Mouse (Mus musculus): ENCODE data around the gene Dazap2. TPM values are rescaled to one million over a fixed set of nuclear protein-coding genes. Genes with fewer than 3 reads are reported as not detected.

Dazap2 gene
- polyA plus RNA-seq, 1 experiment from 2014 or later = 228 TPM

GRCm38 (mm10) chr15:100580108-100580507 lies 35.0 kb upstream of the Dazap2 start:
- Histone ChIP-seq H3K4me1 (replicated peaks; ENCODE audit: control insufficient read depth, insufficient read depth, low read length) (no peaks in the 10 kb centered on the region), H3K4me2 (ENCODE audit: low read depth, low read length, severe bottlenecking) (no peak overlapping the region), H3K27ac (ENCODE audit: low read depth, low read length) (no peak overlapping the region), H3K27me3 (ENCODE audit: control insufficient read depth, insufficient read depth, low read length) (no peaks in the 10 kb centered on the region), H3K9ac (ENCODE audit: low read length) (no peak overlapping the region), H3K4me3 (ENCODE audit: low read depth, low read length) (no peak overlapping the region), H3K36me3 (ENCODE audit: control insufficient read depth, insufficient read depth, low read length) (no peaks in the 10 kb centered on the region), H3K9me3 (ENCODE audit: control insufficient read depth, low read length) (no peaks in the 10 kb centered on the region)
- 91% methylated on average over 10 of the region's 10 CpGs for WGBS
- ATAC-seq (replicated peaks; ENCODE audit: low FRiP score) (no peak), DNase-seq (ENCODE audit: low spot score) (no peak)

GRCm38 (mm10) chr15:100585931-100586330 lies 29.2 kb upstream of the Dazap2 start:
- WGBS = 92% methylated on average over 16 of the region's 16 CpGs
- DNase-seq (ENCODE audit: low spot score) (no peak), ATAC-seq (replicated peaks; ENCODE audit: low FRiP score) (no peak)
- no peak overlapping the region for H3K27ac ChIP-seq (ENCODE audit: low read depth, low read length)
- no peak overlapping the region for H3K4me3 ChIP-seq (ENCODE audit: low read depth, low read length)
- H3K9ac ChIP-seq (ENCODE audit: low read length) = no peak overlapping the region
- H3K36me3 ChIP-seq (ENCODE audit: control insufficient read depth, insufficient read depth, low read length) = no peaks in the 10 kb centered on the region; the same call in 1 of the 2 replicates
- no peak overlapping the region for H3K4me2 ChIP-seq (ENCODE audit: low read depth, low read length, severe bottlenecking)
- H3K9me3 ChIP-seq (ENCODE audit: control insufficient read depth, low read length) = no peaks in the 10 kb centered on the region
- no peaks in the 10 kb centered on the region for H3K4me1 ChIP-seq (replicated peaks; ENCODE audit: control insufficient read depth, insufficient read depth, low read length)
- no peaks in the 10 kb centered on the region for H3K27me3 ChIP-seq (ENCODE audit: control insufficient read depth, insufficient read depth, low read length)

- no peak for ATAC-seq (replicated peaks; ENCODE audit: low FRiP score)
- Histone ChIP-seq H3K36me3 (ENCODE audit: control insufficient read depth, insufficient read depth, low read length) (no peaks in the 10 kb centered on the region; the same call in 1 of the 2 replicates), H3K4me1 (replicated peaks; ENCODE audit: control insufficient read depth, insufficient read depth, low read length) (no peaks in the 10 kb centered on the region)
These were observed 28.0 kb upstream of the Dazap2 start for GRCm38 (mm10) chr15:100587166-100587565.

GRCm38 (mm10) chr15:100588297-100588696 lies 26.9 kb upstream of the Dazap2 start:
- Histone ChIP-seq H3K27ac (ENCODE audit: low read depth, low read length) (no peak overlapping the region), H3K4me1 (replicated peaks; ENCODE audit: control insufficient read depth, insufficient read depth, low read length) (no peaks in the 10 kb centered on the region), H3K36me3 (ENCODE audit: control insufficient read depth, insufficient read depth, low read length) (no peaks in the 10 kb centered on the region; the same call in 1 of the 2 replicates), H3K27me3 (ENCODE audit: control insufficient read depth, insufficient read depth, low read length) (no peaks in the 10 kb centered on the region), H3K9me3 (ENCODE audit: control insufficient read depth, low read length) (no peaks in the 10 kb centered on the region), H3K9ac (ENCODE audit: low read length) (no peak overlapping the region), H3K4me2 (ENCODE audit: low read depth, low read length, severe bottlenecking) (no peak overlapping the region), H3K4me3 (ENCODE audit: low read depth, low read length) (no peak overlapping the region)
- WGBS = 87% methylated on average over 6 of the region's 6 CpGs
- ATAC-seq (replicated peaks; ENCODE audit: low FRiP score) (no peak), DNase-seq (ENCODE audit: low spot score) (no peak)

More at GRCm38 (mm10) chr15:100587166-100587565, 28.0 kb upstream of the Dazap2 start:
- no peak overlapping the region for H3K9ac ChIP-seq (ENCODE audit: low read length)
- DNase-seq (ENCODE audit: low spot score) = no peak
- H3K27ac ChIP-seq (ENCODE audit: low read depth, low read length) = no peak overlapping the region
- no peaks in the 10 kb centered on the region for H3K9me3 ChIP-seq (ENCODE audit: control insufficient read depth, low read length)
- WGBS = 76% methylated on average over 4 of the region's 4 CpGs
- H3K27me3 ChIP-seq (ENCODE audit: control insufficient read depth, insufficient read depth, low read length) = no peaks in the 10 kb centered on the region
- H3K4me3 ChIP-seq (ENCODE audit: low read depth, low read length) = no peak overlapping the region
- H3K4me2 ChIP-seq (ENCODE audit: low read depth, low read length, severe bottlenecking) = no peak overlapping the region

- H3K9ac ChIP-seq (ENCODE audit: low read length) = no peak overlapping the region
- no peak overlapping the region for H3K4me2 ChIP-seq (ENCODE audit: low read depth, low read length, severe bottlenecking)
- ATAC-seq (replicated peaks; ENCODE audit: low FRiP score) = no peak
- WGBS = 88% methylated on average over 7 of the region's 8 CpGs
- H3K4me3 ChIP-seq (ENCODE audit: low read depth, low read length) = no peak overlapping the region
- no peaks in the 10 kb centered on the region for H3K9me3 ChIP-seq (ENCODE audit: control insufficient read depth, low read length)
- no peaks in the 10 kb centered on the region for H3K27me3 ChIP-seq (ENCODE audit: control insufficient read depth, insufficient read depth, low read length)
- no peak for DNase-seq (ENCODE audit: low spot score)
- H3K27ac ChIP-seq (ENCODE audit: low read depth, low read length) = no peak overlapping the region
- no peaks in the 10 kb centered on the region; the same call in 1 of the 2 replicates for H3K36me3 ChIP-seq (ENCODE audit: control insufficient read depth, insufficient read depth, low read length)
- no peaks in the 10 kb centered on the region for H3K4me1 ChIP-seq (replicated peaks; ENCODE audit: control insufficient read depth, insufficient read depth, low read length)
These were observed 24.7 kb upstream of the Dazap2 start for GRCm38 (mm10) chr15:100590436-100590835.

- DNase-seq (ENCODE audit: low spot score) (no peak), ATAC-seq (replicated peaks; ENCODE audit: low FRiP score) (no peak)
- WGBS = 82% methylated on average over 6 of the region's 6 CpGs
- no peak overlapping the region for H3K9ac ChIP-seq (ENCODE audit: low read length)
- H3K27ac ChIP-seq (ENCODE audit: low read depth, low read length) = no peak overlapping the region
- H3K9me3 ChIP-seq (ENCODE audit: control insufficient read depth, low read length) = no peaks in the 10 kb centered on the region
- H3K27me3 ChIP-seq (ENCODE audit: control insufficient read depth, insufficient read depth, low read length) = no peaks in the 10 kb centered on the region
- no peak overlapping the region for H3K4me2 ChIP-seq (ENCODE audit: low read depth, low read length, severe bottlenecking)
- H3K4me1 ChIP-seq (replicated peaks; ENCODE audit: control insufficient read depth, insufficient read depth, low read length) = no peaks in the 10 kb centered on the region
- H3K4me3 ChIP-seq (ENCODE audit: low read depth, low read length) = no peak overlapping the region
- H3K36me3 ChIP-seq (ENCODE audit: control insufficient read depth, insufficient read depth, low read length) = no peaks in the 10 kb centered on the region
These were observed 22.3 kb upstream of the Dazap2 start for GRCm38 (mm10) chr15:100592817-100593216.

- H3K27ac ChIP-seq (ENCODE audit: low read depth, low read length) = no peak overlapping the region
- H3K27me3 ChIP-seq (ENCODE audit: control insufficient read depth, insufficient read depth, low read length) = peaks cover 13% of the 10 kb centered on the region
- 32% methylated on average over 9 of the region's 9 CpGs for WGBS
These were observed 16.8 kb upstream of the Dazap2 start for GRCm38 (mm10) chr15:100598287-100598882.

GRCm38 (mm10) chr15:100598883-100599275 lies 16.3 kb upstream of the Dazap2 start:
- H3K9me3 ChIP-seq (ENCODE audit: control insufficient read depth, low read length) = no peaks in the 10 kb centered on the region
- DNase-seq (ENCODE audit: low spot score) (no peak), ATAC-seq (replicated peaks; ENCODE audit: low FRiP score) (no peak)
- peak overlapping the region; percentile 96 for H3K4me2 ChIP-seq (ENCODE audit: low read depth, low read length, severe bottlenecking)
- no peaks in the 10 kb centered on the region for H3K36me3 ChIP-seq (ENCODE audit: control insufficient read depth, insufficient read depth, low read length)
- peaks cover 8% of the 10 kb centered on the region for H3K4me1 ChIP-seq (replicated peaks; ENCODE audit: control insufficient read depth, insufficient read depth, low read length)
- H3K4me3 ChIP-seq (ENCODE audit: low read depth, low read length) = peak overlapping the region; percentile 81
- H3K27me3 ChIP-seq (ENCODE audit: control insufficient read depth, insufficient read depth, low read length) = peaks cover 13% of the 10 kb centered on the region
- peak overlapping the region; percentile 87 for H3K9ac ChIP-seq (ENCODE audit: low read length)
- 2% methylated on average over 12 of the region's 12 CpGs for WGBS
- H3K27ac ChIP-seq (ENCODE audit: low read depth, low read length) = no peak overlapping the region

More at GRCm38 (mm10) chr15:100598287-100598882, 16.8 kb upstream of the Dazap2 start:
- ATAC-seq (replicated peaks; ENCODE audit: low FRiP score) (no peak), DNase-seq (ENCODE audit: low spot score) (no peak)
- Histone ChIP-seq H3K4me3 (ENCODE audit: low read depth, low read length) (peak overlapping the region; percentile 81), H3K9me3 (ENCODE audit: control insufficient read depth, low read length) (no peaks in the 10 kb centered on the region), H3K4me1 (replicated peaks; ENCODE audit: control insufficient read depth, insufficient read depth, low read length) (peaks cover 8% of the 10 kb centered on the region), H3K9ac (ENCODE audit: low read length) (no peak overlapping the region; the same call in 1 of the 2 replicates), H3K4me2 (ENCODE audit: low read depth, low read length, severe bottlenecking) (peak overlapping the region; percentile 96), H3K36me3 (ENCODE audit: control insufficient read depth, insufficient read depth, low read length) (no peaks in the 10 kb centered on the region)
